Mouse (Mus musculus) embryonic facial prominence, embryonic 14.5 days (tissue): ENCODE results near the gene P2rx1. TPM values are rescaled to one million over a fixed set of nuclear protein-coding genes. Genes with fewer than 3 reads are reported as not detected.

ENCODE experiments used
- ATAC-seq: fragments of 200-750 bp; cut with Nextera tagmentation; 2 replicates; pipeline ENCODE4 v1.8.0; 2017; ENCODE audit warnings: low read depth, moderate number of reproducible peaks, moderate TSS enrichment
- DNase-seq: peaks from one replicate; pipeline ENCODE4 v3.0.0-alpha.2; 2015; ENCODE audit warnings: low spot score
- H3K27ac ChIP-seq: fragments of 300-500 bp; sonication (generic); replicated peaks from 2 replicates; pipeline ENCODE4 v1.5.1; 2014; ENCODE audit warnings: low read depth, mild to moderate bottlenecking, low read length, moderate library complexity
- H3K27me3 ChIP-seq: fragments of 300-500 bp; sonication (generic); replicated peaks from 2 replicates; pipeline ENCODE4 v1.6.1; 2014; ENCODE audit warnings: low read length; ENCODE audit not compliant: control insufficient read depth, insufficient read depth
- H3K36me3 ChIP-seq: fragments of 300-500 bp; sonication (generic); 2 replicates; pipeline ENCODE4 v1.6.1; 2014; ENCODE audit warnings: low read length, mixed read lengths; ENCODE audit not compliant: control insufficient read depth, insufficient read depth
- H3K4me1 ChIP-seq: fragments of 300-500 bp; sonication (generic); 2 replicates; pipeline ENCODE4 v1.6.1; 2014; ENCODE audit warnings: antibody characterized with exemption, low read length; ENCODE audit not compliant: control insufficient read depth, insufficient read depth
- H3K4me2 ChIP-seq: fragments of 300-500 bp; sonication (generic); 2 replicates; pipeline ENCODE4 v1.6.1; 2014; ENCODE audit warnings: low read depth, mild to moderate bottlenecking, low read length, moderate library complexity, mixed read lengths
- H3K4me3 ChIP-seq: fragments of 300-500 bp; sonication (generic); 2 replicates; pipeline ENCODE4 v1.5.1; 2014; ENCODE audit warnings: low read depth, mild to moderate bottlenecking, low read length
- H3K9ac ChIP-seq: fragments of 300-500 bp; sonication (generic); 2 replicates; pipeline ENCODE4 v1.6.1; 2014; ENCODE audit warnings: low read depth, mild to moderate bottlenecking, low read length, moderate library complexity, mixed read lengths
- H3K9me3 ChIP-seq: fragments of 300-500 bp; sonication (generic); 2 replicates; pipeline ENCODE4 v1.6.1; 2016; ENCODE audit warnings: low read length; ENCODE audit not compliant: control insufficient read depth
- WGBS: fragments of 180-500 bp; shearing (Covaris S2); extraction: QIAGEN DNeasy Blood & Tissue Kit; methylation state at CpG from one replicate; pipeline ENCODE4 v1.1.7; 2014; 5-methylcytosine and 5-hydroxymethylcytosine counted together
- polyA plus RNA-seq: library from polyadenylated mRNA; unstranded; fragments of >200 nt; fragmentation: Nextera tagmentation; extraction: Ambion mirVana; gene quantifications from 2 replicates; pipeline ENCODE4 v1.2.1, GENCODE M21; 2014

The P2rx1 gene
- polyA plus RNA-seq, 1 experiment from 2014 or later = 3.0 TPM

DNA sequence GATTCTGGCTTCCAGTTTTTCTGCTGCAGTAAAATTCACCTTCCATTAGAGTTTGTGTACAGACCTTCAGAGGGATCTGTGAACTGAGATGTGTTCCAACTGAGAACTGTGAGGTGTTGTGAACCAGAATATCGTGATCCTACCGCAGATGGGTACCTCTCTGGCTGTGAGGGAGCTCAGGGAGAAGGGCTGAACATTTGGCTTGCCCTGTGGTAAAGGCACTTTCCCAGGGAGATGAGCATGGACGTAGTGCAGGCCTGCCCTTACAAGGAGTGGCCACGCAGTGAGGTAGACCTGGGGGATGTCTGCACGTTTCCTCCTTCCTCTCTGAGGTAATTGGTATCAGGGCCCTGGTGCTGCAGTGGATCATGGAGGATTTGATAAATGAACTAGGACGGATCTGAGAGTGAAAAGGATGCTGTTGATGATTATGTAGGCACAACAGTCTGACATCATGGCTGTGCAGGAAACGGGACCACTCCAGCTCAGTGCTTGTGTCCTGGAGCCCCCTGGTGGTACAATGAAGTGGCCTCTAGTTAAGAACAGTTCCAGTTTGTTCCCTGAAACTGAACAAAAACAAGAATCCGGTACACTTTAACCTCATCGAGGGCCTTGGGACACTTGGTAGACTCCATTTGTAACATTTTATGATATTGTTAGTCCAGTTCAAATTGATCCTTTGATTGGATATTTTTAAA lies 40.3 kb downstream of the P2rx1 start:
- no peak overlapping the region for H3K4me2 ChIP-seq
- no peak overlapping the region for H3K4me3 ChIP-seq
- no peaks in the 10 kb centered on the region for H3K9me3 ChIP-seq
- 55% methylated on average over 9 of the region's 9 CpGs for WGBS
- H3K27ac ChIP-seq = no peak overlapping the region
- no peak overlapping the region for H3K9ac ChIP-seq
- ATAC-seq (peak; percentile 67; the same call in 1 of the 2 replicates), DNase-seq (peak; percentile 89)
- H3K36me3 ChIP-seq = peaks cover 6% of the 10 kb centered on the region; the same call in 1 of the 2 replicates
- H3K27me3 ChIP-seq = no peaks in the 10 kb centered on the region
- no peaks in the 10 kb centered on the region for H3K4me1 ChIP-seq

DNA sequence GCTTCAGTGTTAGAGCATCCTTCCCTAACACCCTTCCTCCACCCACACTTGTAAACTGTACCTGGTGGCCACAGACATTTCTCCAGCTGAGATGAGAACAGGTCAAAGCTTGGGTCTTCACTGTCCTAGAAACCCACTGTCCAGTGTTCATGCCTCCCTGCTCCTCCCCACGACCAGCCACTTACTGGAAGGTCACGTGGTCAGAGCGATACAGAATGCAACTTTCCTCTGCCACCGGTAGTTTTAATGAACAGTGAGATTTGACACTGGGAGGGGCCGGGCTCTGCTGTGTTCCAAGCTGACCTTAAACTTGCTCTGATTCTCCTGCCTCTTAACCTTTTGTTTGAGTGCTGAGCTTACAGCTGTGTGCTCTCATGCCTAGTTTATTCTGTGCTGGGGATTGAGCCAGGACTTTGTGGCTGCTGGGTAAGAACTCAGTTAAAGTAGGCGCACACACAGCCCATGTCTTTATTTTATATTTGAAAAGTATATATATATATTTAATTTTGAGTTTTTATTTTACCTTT lies 45.4 kb downstream of the P2rx1 start:
- no peak overlapping the region for H3K4me3 ChIP-seq
- DNase-seq (no peak), ATAC-seq (no peak)
- H3K36me3 ChIP-seq = peaks cover 4% of the 10 kb centered on the region; the same call in 1 of the 2 replicates
- H3K4me2 ChIP-seq = no peak overlapping the region
- H3K9ac ChIP-seq = no peak overlapping the region
- peaks cover 8% of the 10 kb centered on the region for H3K4me1 ChIP-seq
- 56% methylated on average over 6 of the region's 6 CpGs for WGBS
- H3K9me3 ChIP-seq = no peaks in the 10 kb centered on the region
- no peak overlapping the region for H3K27ac ChIP-seq
- H3K27me3 ChIP-seq = no peaks in the 10 kb centered on the region

DNA sequence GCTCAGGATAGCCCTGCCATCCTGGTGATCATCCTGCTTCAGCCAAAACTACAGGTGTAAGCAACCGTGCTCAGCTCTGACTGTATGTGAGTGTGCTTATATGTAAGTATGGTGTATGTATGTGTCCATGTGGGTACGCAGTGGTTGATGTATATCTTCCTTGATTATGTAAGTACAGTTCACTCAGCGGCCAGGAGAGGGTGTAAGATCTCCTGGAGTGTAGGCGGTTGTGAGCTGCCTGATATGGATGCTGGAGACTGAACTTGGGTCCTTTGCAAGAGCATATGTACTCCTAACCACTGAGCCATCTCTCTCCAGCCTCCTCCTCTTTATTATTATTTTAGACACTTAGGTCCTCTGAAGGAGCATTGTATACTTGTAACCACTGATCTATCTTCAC lies 45.9 kb downstream of the P2rx1 start:
- 76% methylated on average over 4 of the region's 4 CpGs for WGBS
- no peaks in the 10 kb centered on the region for H3K9me3 ChIP-seq
- no peak overlapping the region for H3K4me3 ChIP-seq
- DNase-seq (no peak), ATAC-seq (no peak)
- peaks cover 4% of the 10 kb centered on the region; the same call in 1 of the 2 replicates for H3K36me3 ChIP-seq
- no peaks in the 10 kb centered on the region for H3K27me3 ChIP-seq
- H3K4me2 ChIP-seq = no peak overlapping the region
- no peak overlapping the region for H3K27ac ChIP-seq
- H3K9ac ChIP-seq = no peak overlapping the region
- H3K4me1 ChIP-seq = peaks cover 9% of the 10 kb centered on the region

DNA sequence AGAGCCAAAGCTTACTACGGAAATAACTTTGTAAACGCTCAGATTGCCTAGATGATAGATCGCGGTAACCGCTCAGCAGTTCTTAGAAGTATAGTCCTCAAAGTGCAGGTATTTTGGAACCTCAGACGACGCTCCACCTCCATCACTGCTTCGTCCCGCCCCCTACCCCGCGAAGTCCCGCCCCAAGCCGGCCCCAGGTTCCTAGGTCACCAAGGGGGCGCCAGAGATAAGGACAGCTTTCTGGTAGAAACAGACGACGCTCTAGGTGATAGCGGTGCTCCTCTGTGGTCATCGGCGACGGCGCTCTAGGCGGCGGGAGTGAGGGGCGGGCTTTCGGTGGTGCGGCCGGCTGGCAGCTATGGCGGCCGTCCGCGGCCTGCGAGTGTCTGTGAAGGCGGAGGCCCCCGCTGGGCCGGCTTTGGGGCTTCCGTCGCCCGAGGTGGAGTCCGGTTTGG lies 48.7 kb downstream of the P2rx1 start, which contains the start of gene Ncbp3:
Gene Ncbp3, plus strand, starts transcription at position 242 of the 455 bp plus-strand sequence.
- WGBS = under 1% methylated on average over 31 of the region's 39 CpGs
- peak within 1 kb of the TSS; percentile 99 for H3K4me3 ChIP-seq

DNA sequence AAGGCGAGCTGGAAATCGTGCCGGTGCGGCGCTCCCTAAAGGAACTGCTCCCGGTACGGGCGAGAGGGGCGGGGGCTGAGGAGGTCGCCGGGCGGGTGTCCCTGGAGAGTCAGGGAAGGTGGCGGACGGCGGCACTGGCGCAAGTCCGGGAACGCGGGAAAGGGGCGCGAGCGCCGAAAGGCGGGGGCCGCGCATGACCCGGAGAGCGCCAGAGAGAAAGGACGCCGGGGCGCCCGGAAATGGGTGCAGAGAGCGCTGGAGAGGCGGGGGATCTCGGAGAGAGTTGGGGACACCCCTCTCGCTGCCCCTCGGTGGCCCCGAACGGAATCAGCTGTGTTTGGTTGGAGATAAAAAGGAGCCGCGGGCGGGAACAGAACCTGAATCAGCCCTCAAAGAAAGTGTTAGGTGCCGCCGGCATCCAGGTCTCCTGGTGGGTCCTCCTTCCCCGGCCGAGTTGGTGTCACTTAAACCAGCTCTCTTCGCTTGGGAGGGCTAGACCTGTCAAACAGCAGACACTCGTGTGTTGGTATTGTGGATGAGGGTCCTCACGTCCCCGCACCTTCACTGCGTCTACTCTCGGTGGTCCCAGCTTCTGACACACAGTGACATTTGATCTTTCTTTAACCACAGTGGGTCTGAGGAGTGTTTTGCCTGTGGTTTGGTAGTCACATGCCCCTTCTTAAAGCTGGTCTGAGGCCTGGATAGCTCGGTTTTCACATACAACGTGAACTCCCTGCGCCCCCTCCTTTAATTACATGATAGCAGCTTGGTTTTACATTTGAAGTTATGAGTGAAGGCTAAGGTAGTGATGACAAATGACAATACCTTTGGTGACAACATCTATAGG lies 49.4 kb downstream of the P2rx1 start:
- no peaks in the 10 kb centered on the region for H3K9me3 ChIP-seq
- H3K4me1 ChIP-seq = peaks cover 9% of the 10 kb centered on the region
- peak overlapping the region; percentile 97 for H3K9ac ChIP-seq
- 1% methylated on average over 45 of the region's 55 CpGs for WGBS
- H3K27ac ChIP-seq = peak overlapping the region; percentile 85
- ATAC-seq (peak; percentile 31), DNase-seq (no peak)
- H3K36me3 ChIP-seq = peaks cover 26% of the 10 kb centered on the region
- H3K4me2 ChIP-seq = peak overlapping the region; percentile 84
- H3K27me3 ChIP-seq = no peaks in the 10 kb centered on the region
- peak overlapping the region; percentile 99 for H3K4me3 ChIP-seq

More for the DNA sequence above, 48.7 kb downstream of the P2rx1 start, which contains the start of gene Ncbp3:
- ATAC-seq (peak; percentile 97), DNase-seq (peak; percentile 98)
- no peaks in the 10 kb centered on the region for H3K9me3 ChIP-seq
- peak within 1 kb of the TSS; percentile 84 for H3K4me2 ChIP-seq
- peak within 1 kb of the TSS; percentile 97 for H3K9ac ChIP-seq
- H3K27ac ChIP-seq = peak within 1 kb of the TSS; percentile 85
- no peaks in the 10 kb centered on the region for H3K27me3 ChIP-seq
- peaks cover 9% of the 10 kb centered on the region for H3K4me1 ChIP-seq
- H3K36me3 ChIP-seq = peaks cover 19% of the 10 kb centered on the region

DNA sequence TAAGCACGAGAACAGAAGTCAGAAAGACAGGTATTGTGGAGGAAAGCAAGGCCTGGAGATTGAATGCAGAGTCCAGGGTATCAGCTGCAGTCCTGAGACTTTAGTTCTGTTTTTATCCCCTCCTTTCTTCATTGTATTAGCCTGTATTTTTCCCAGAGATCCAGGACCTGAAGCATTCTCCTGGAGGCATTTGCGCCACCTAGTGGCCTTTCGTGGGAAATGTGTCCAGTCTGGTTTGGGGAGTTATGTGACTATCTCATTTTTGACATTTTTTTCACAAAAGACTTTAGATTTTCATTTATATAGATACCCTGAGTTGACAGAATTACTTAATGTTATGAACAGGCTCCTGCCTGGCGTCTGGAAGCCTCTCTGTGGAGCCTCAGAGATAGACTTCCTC lies 50.4 kb downstream of the P2rx1 start:
- Histone ChIP-seq H3K4me2 (peak overlapping the region; percentile 84), H3K27ac (peak overlapping the region; percentile 33; the same call in 1 of the 2 replicates), H3K36me3 (peaks cover 37% of the 10 kb centered on the region), H3K4me1 (peaks cover 9% of the 10 kb centered on the region), H3K4me3 (peak overlapping the region; percentile 99), H3K9ac (peak overlapping the region; percentile 46; the same call in 1 of the 2 replicates), H3K27me3 (no peaks in the 10 kb centered on the region), H3K9me3 (no peaks in the 10 kb centered on the region)
- no peak for ATAC-seq
- 3% methylated on average over 4 of the region's 4 CpGs for WGBS
- DNase-seq = peak; percentile 88

DNA sequence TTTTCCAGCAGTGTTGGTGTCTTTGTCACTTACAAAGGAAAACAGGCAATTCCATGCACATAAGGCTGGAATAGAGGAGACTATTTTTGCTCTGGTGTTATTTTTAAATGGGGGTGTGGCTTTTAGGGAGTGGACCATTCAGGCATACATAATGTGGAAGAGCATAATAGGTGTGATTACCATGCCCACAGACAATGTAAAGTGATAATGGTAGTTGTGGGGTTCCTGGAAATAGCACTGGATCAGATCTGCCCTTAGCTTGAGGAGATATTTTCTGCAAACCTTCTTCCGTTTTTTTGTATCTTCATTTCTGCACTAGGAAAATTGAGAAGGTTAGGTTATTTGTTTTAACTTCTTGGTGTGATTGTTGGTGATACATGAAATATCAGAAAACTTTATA lies 53.9 kb downstream of the P2rx1 start:
- DNase-seq = no peak
- Histone ChIP-seq H3K36me3 (peaks cover 72% of the 10 kb centered on the region), H3K4me1 (peaks cover 9% of the 10 kb centered on the region), H3K27ac (no peak overlapping the region), H3K4me2 (no peak overlapping the region), H3K27me3 (no peaks in the 10 kb centered on the region), H3K9ac (no peak overlapping the region), H3K9me3 (no peaks in the 10 kb centered on the region), H3K4me3 (no peak overlapping the region)
- 93% methylated on average over 1 of the region's 1 CpGs for WGBS
- ATAC-seq = no peak

DNA sequence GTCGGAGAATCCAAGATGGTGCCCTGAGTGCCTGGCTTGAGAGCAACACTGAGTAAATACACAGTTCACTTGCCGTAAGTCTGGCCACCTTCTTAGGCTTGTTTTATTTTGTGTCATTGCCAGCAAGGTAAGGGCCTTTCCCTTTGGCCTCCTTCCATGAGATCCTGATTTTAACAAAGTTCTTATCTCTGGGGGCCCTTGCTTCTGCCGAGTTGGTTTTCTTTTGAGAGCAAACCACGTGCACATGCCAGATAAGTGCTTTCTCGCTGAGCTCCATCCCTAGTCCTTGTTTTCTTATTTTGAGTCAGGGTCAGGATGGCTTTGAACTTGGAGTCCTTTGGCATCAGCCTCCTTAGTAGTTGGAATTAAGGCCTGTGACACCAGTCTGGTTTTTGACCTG lies 58.8 kb downstream of the P2rx1 start:
- ATAC-seq (no peak), DNase-seq (no peak)
- H3K4me1 ChIP-seq = no peaks in the 10 kb centered on the region
- no peak overlapping the region for H3K4me2 ChIP-seq
- no peaks in the 10 kb centered on the region for H3K9me3 ChIP-seq
- H3K27ac ChIP-seq = no peak overlapping the region
- 85% methylated on average over 5 of the region's 5 CpGs for WGBS
- H3K27me3 ChIP-seq = no peaks in the 10 kb centered on the region
- peaks cover 77% of the 10 kb centered on the region for H3K36me3 ChIP-seq
- no peak overlapping the region for H3K4me3 ChIP-seq
- H3K9ac ChIP-seq = no peak overlapping the region
